Mouse (Mus musculus): Measurements from ENCODE around the gene Hebp2.

Hebp2 gene

GRCm38 (mm10) chr10:18510663-18511062 is 35.2 kb downstream of the Hebp2 start:
- no peak for DNase-seq (ENCODE audit: low spot score in 2 of 2)

GRCm38 (mm10) chr10:18508586-18508985 is 37.3 kb downstream of the Hebp2 start:
- DNase-seq (ENCODE audit: low spot score in 2 of 2) = no peak

- DNase-seq (ENCODE audit: low spot score in 2 of 2) = no peak
Observed at GRCm38 (mm10) chr10:18507869-18508473, 37.9 kb downstream of the Hebp2 start.

GRCm38 (mm10) chr10:18506501-18506946 is 39.4 kb downstream of the Hebp2 start:
- DNase-seq (ENCODE audit: low spot score in 2 of 2) = no peak

- no peak for DNase-seq (ENCODE audit: low spot score in 2 of 2)
Observed at GRCm38 (mm10) chr10:18505690-18506089, 40.2 kb downstream of the Hebp2 start.

GRCm38 (mm10) chr10:18501997-18502396 is 43.9 kb downstream of the Hebp2 start:
- no peak for DNase-seq (ENCODE audit: low spot score in 2 of 2)

GRCm38 (mm10) chr10:18497066-18497465 is 48.8 kb downstream of the Hebp2 start:
- no peak for DNase-seq (ENCODE audit: low spot score in 2 of 2)

GRCm38 (mm10) chr10:18494249-18494648 is 51.6 kb downstream of the Hebp2 start:
- DNase-seq (ENCODE audit: low spot score in 2 of 2) = no peak

GRCm38 (mm10) chr10:18493010-18493894 is 52.6 kb downstream of the Hebp2 start:
- no peak for DNase-seq (ENCODE audit: low spot score in 2 of 2)

GRCm38 (mm10) chr10:18491952-18492351 is 53.9 kb downstream of the Hebp2 start:
- DNase-seq (ENCODE audit: low spot score in 2 of 2) = no peak

GRCm38 (mm10) chr10:18489936-18490335 is 55.9 kb downstream of the Hebp2 start:
- DNase-seq (ENCODE audit: low spot score in 2 of 2) = no peak
